Mouse (Mus musculus) hindbrain, postnatal 0 days (tissue): ENCODE results near the gene Sez6. TPM values are rescaled to one million over a fixed set of nuclear protein-coding genes. Genes with fewer than 3 reads are reported as not detected.

Experiments used
- ATAC-seq: fragments of 200-750 bp; cut with Nextera tagmentation; 2 replicates; pipeline ENCODE4 v1.8.0; 2017; ENCODE audit warnings: mild to moderate bottlenecking, moderate TSS enrichment, moderate library complexity
- DNase-seq: peaks from one replicate; pipeline ENCODE4 v3.0.0-alpha.2; 2015; ENCODE audit warnings: low spot score
- H3K27ac ChIP-seq: fragments of 300-500 bp; sonication (generic); 2 replicates; pipeline ENCODE4 v1.5.1; 2014; ENCODE audit warnings: mild to moderate bottlenecking
- H3K27me3 ChIP-seq: fragments of 300-500 bp; sonication (generic); 2 replicates; pipeline ENCODE4 v1.6.1; 2014; ENCODE audit warnings: low read length, mixed read lengths; ENCODE audit not compliant: insufficient read depth
- H3K36me3 ChIP-seq: fragments of 300-500 bp; sonication (generic); 2 replicates; pipeline ENCODE4 v1.6.1; 2014; ENCODE audit warnings: low read length, mixed read lengths; ENCODE audit not compliant: insufficient read depth
- H3K4me1 ChIP-seq: fragments of 300-500 bp; sonication (generic); 2 replicates; pipeline ENCODE4 v1.6.1; 2014; ENCODE audit warnings: antibody characterized with exemption, low read length, mixed read lengths; ENCODE audit not compliant: insufficient read depth
- H3K4me2 ChIP-seq: fragments of 300-500 bp; sonication (generic); 2 replicates; pipeline ENCODE4 v1.6.1; 2014; ENCODE audit warnings: low read depth, mild to moderate bottlenecking, low read length, moderate library complexity, mixed read lengths
- H3K4me3 ChIP-seq: fragments of 300-500 bp; sonication (generic); 2 replicates; pipeline ENCODE4 v1.5.1; 2014; ENCODE audit warnings: low read length
- H3K9ac ChIP-seq: fragments of 300-500 bp; sonication (generic); replicated peaks from 2 replicates; pipeline ENCODE4 v1.6.1; 2014; ENCODE audit warnings: mild to moderate bottlenecking, low read length, moderate library complexity, mixed read lengths
- H3K9me3 ChIP-seq: fragments of 300-500 bp; sonication (generic); 2 replicates; pipeline ENCODE4 v1.6.1; 2016; ENCODE audit warnings: low read length, mixed read lengths
- CTCF ChIP-seq: IDR thresholded peaks from 2 replicates; pipeline ENCODE4 v1.5.1; 2016; ENCODE audit warnings: antibody characterized with exemption, control low read depth, low read depth
- WGBS: fragments of 180-500 bp; shearing (Covaris S2); extraction: QIAGEN DNeasy Blood & Tissue Kit; methylation state at CpG from one replicate; pipeline ENCODE4 v1.1.7; 2014; 5-methylcytosine and 5-hydroxymethylcytosine counted together
- polyA plus RNA-seq: library from polyadenylated mRNA; unstranded; fragments of >200 nt; fragmentation: Nextera tagmentation; extraction: Ambion mirVana; gene quantifications from 2 replicates; pipeline ENCODE4 v1.2.1, GENCODE M21; 2015
- total RNA-seq: library from RNA; depleted of rRNA; stranded (reverse); fragments of >200 nt; gene quantifications from 2 replicates; pipeline ENCODE4 v1.2.3, GENCODE M21; 2014

The Sez6 gene
- total and polyA plus RNA-seq, 2 experiments from 2014 or later = 127 to 177 TPM

GRCm38 (mm10) chr11:77904707-77905106 lies 25.9 kb upstream of the Sez6 start:
- H3K36me3 ChIP-seq = no peaks in the 10 kb centered on the region
- H3K27ac ChIP-seq = no peak overlapping the region
- no peaks in the 10 kb centered on the region for H3K27me3 ChIP-seq
- no peak for DNase-seq
- WGBS = 40% methylated on average over 1 of the region's 1 CpGs
- no peak for ATAC-seq
- TF ChIP-seq CTCF = no peak
- H3K9me3 ChIP-seq = no peaks in the 10 kb centered on the region
- peaks cover 15% of the 10 kb centered on the region for H3K4me1 ChIP-seq
- H3K9ac ChIP-seq = no peak overlapping the region
- H3K4me3 ChIP-seq = no peak overlapping the region
- H3K4me2 ChIP-seq = no peak overlapping the region

GRCm38 (mm10) chr11:77906097-77906687 lies 24.4 kb upstream of the Sez6 start:
- Histone ChIP-seq H3K9ac (no peak overlapping the region), H3K27me3 (no peaks in the 10 kb centered on the region), H3K4me3 (no peak overlapping the region), H3K27ac (peak overlapping the region; percentile 67), H3K9me3 (no peaks in the 10 kb centered on the region), H3K4me2 (peak overlapping the region; percentile 24), H3K4me1 (peaks cover 12% of the 10 kb centered on the region), H3K36me3 (no peaks in the 10 kb centered on the region)
- WGBS = 18% methylated on average over 19 of the region's 19 CpGs
- DNase-seq (peak; percentile 58), ATAC-seq (no peak)
- TF ChIP-seq CTCF = no peak

GRCm38 (mm10) chr11:77906747-77907174 lies 23.8 kb upstream of the Sez6 start:
- DNase-seq (peak; percentile 76), ATAC-seq (peak; percentile 77)
- TF ChIP-seq CTCF = no peak
- Histone ChIP-seq H3K4me2 (no peak overlapping the region), H3K4me1 (peaks cover 6% of the 10 kb centered on the region), H3K9ac (no peak overlapping the region), H3K4me3 (no peak overlapping the region), H3K27ac (peak overlapping the region; percentile 67), H3K36me3 (no peaks in the 10 kb centered on the region), H3K27me3 (no peaks in the 10 kb centered on the region), H3K9me3 (no peaks in the 10 kb centered on the region)
- 8% methylated on average over 9 of the region's 9 CpGs for WGBS

- DNase-seq (no peak), ATAC-seq (no peak)
- no peak overlapping the region for H3K4me2 ChIP-seq
- peaks cover 3% of the 10 kb centered on the region; the same call in 1 of the 2 replicates for H3K4me1 ChIP-seq
- TF ChIP-seq CTCF = no peak
- H3K4me3 ChIP-seq = no peak overlapping the region
- H3K36me3 ChIP-seq = no peaks in the 10 kb centered on the region
- WGBS = 82% methylated on average over 4 of the region's 4 CpGs
- 0 out of 2 replicates have a peak, but pooled peaks cover 7% of the 10 kb centered on the region for H3K27me3 ChIP-seq
- no peak overlapping the region for H3K9ac ChIP-seq
- H3K9me3 ChIP-seq = no peaks in the 10 kb centered on the region
- no peak overlapping the region for H3K27ac ChIP-seq
Measured at GRCm38 (mm10) chr11:77908468-77908867, 22.1 kb upstream of the Sez6 start.

- no peak overlapping the region for H3K9ac ChIP-seq
- H3K27me3 ChIP-seq = 0 out of 2 replicates have a peak, but pooled peaks cover 7% of the 10 kb centered on the region
- DNase-seq (peak; percentile 25), ATAC-seq (no peak)
- no peaks in the 10 kb centered on the region for H3K9me3 ChIP-seq
- H3K27ac ChIP-seq = no peak overlapping the region
- no peaks in the 10 kb centered on the region for H3K36me3 ChIP-seq
- no peak for TF ChIP-seq CTCF
- H3K4me3 ChIP-seq = no peak overlapping the region
- 26% methylated on average over 5 of the region's 5 CpGs for WGBS
- no peaks in the 10 kb centered on the region; the same call in 1 of the 2 replicates for H3K4me1 ChIP-seq
- H3K4me2 ChIP-seq = no peak overlapping the region
Measured at GRCm38 (mm10) chr11:77909376-77909775, 21.2 kb upstream of the Sez6 start.

GRCm38 (mm10) chr11:77909776-77910175 lies 20.8 kb upstream of the Sez6 start:
- no peak for ATAC-seq
- H3K4me2 ChIP-seq = no peak overlapping the region
- WGBS = 31% methylated on average over 6 of the region's 6 CpGs
- H3K27ac ChIP-seq = no peak overlapping the region
- no peak for DNase-seq
- no peaks in the 10 kb centered on the region; the same call in 1 of the 2 replicates for H3K4me1 ChIP-seq
- no peaks in the 10 kb centered on the region for H3K36me3 ChIP-seq
- TF ChIP-seq CTCF = no peak
- no peaks in the 10 kb centered on the region for H3K9me3 ChIP-seq
- H3K27me3 ChIP-seq = peaks cover 7% of the 10 kb centered on the region; the same call in 1 of the 2 replicates
- no peak overlapping the region for H3K9ac ChIP-seq
- H3K4me3 ChIP-seq = no peak overlapping the region

GRCm38 (mm10) chr11:77913505-77913904 lies 17.1 kb upstream of the Sez6 start:
- Histone ChIP-seq H3K9me3 (no peaks in the 10 kb centered on the region), H3K27me3 (peaks cover 7% of the 10 kb centered on the region; the same call in 1 of the 2 replicates), H3K9ac (no peak overlapping the region), H3K27ac (no peak overlapping the region), H3K4me2 (no peak overlapping the region), H3K36me3 (no peaks in the 10 kb centered on the region), H3K4me3 (no peak overlapping the region), H3K4me1 (no peaks in the 10 kb centered on the region)
- TF ChIP-seq CTCF = no peak
- WGBS = 47% methylated on average over 6 of the region's 6 CpGs
- DNase-seq (no peak), ATAC-seq (no peak)
